Mouse (Mus musculus) myocyte (in vitro differentiated cells): ENCODE data around the gene P4ha3. TPM values are rescaled to one million over a fixed set of nuclear protein-coding genes. Genes with fewer than 3 reads are reported as not detected.

Experiments used
- H3K27me3 ChIP-seq: one replicate; pipeline ENCODE4 v1.6.1; 2011; ENCODE audit not compliant: control insufficient read depth, insufficient read depth, insufficient read length
- H3K36me3 ChIP-seq: one replicate; pipeline ENCODE4 v1.6.1; 2011; ENCODE audit not compliant: control insufficient read depth, insufficient read depth
- H3K4me2 ChIP-seq: one replicate; pipeline ENCODE4 v1.6.1; 2011; ENCODE audit warnings: low read depth, control low read depth
- H3K4me3 ChIP-seq: one replicate; pipeline ENCODE4 v1.5.1; 2011; ENCODE audit warnings: mild to moderate bottlenecking, control low read depth, moderate library complexity
- H3K79me2 ChIP-seq: one replicate; pipeline ENCODE4 v1.6.1; 2011; ENCODE audit not compliant: control insufficient read depth, insufficient read depth
- H3ac ChIP-seq: one replicate; pipeline ENCODE4 v1.6.1; 2011; ENCODE audit not compliant: control insufficient read depth, insufficient read length
- CEBPB ChIP-seq: IDR thresholded peaks from 2 replicates; pipeline ENCODE4 v1.6.1; 2011; ENCODE audit warnings: mild to moderate bottlenecking, moderate library complexity; ENCODE audit not compliant: poor library complexity, insufficient read depth, severe bottlenecking
- E2F4 ChIP-seq: IDR thresholded peaks from one replicate; pipeline ENCODE4 v1.6.1; 2011; ENCODE audit warnings: mild to moderate bottlenecking, control low read depth, moderate library complexity; ENCODE audit not compliant: insufficient read depth
- MAX ChIP-seq: IDR thresholded peaks from one replicate; pipeline ENCODE4 v1.6.1; 2011; ENCODE audit warnings: low read depth, mild to moderate bottlenecking, control low read depth
- MYOD1 ChIP-seq, 3 experiments: IDR thresholded peaks; one replicate each; pipeline ENCODE4 v1.6.1; 2011; ENCODE audit warnings: control low read depth in 2 of 3, low read depth in 2 of 3, mild to moderate bottlenecking in 2 of 3, moderate library complexity in 1 of 3; ENCODE audit not compliant: insufficient read length in 2 of 3, control insufficient read depth in 1 of 3
- MYOG ChIP-seq, 3 experiments: IDR thresholded peaks; one replicate each; pipeline ENCODE4 v1.6.1; 2011; ENCODE audit warnings: control low read depth in 2 of 3, low read depth in 2 of 3, mild to moderate bottlenecking in 2 of 3; ENCODE audit not compliant: insufficient read length in 2 of 3, control insufficient read depth in 1 of 3, insufficient read depth in 1 of 3
- POLR2A ChIP-seq: IDR thresholded peaks from one replicate; pipeline ENCODE4 v1.6.1; 2011; ENCODE audit warnings: low read depth, mild to moderate bottlenecking, control low read depth, moderate library complexity; ENCODE audit not compliant: insufficient read length
- POLR2AphosphoS2 ChIP-seq: IDR thresholded peaks from one replicate; pipeline ENCODE4 v1.6.1; 2011; ENCODE audit warnings: low read depth, control low read depth; ENCODE audit not compliant: insufficient read length
- REST ChIP-seq: IDR thresholded peaks from one replicate; pipeline ENCODE4 v1.6.1; 2011; ENCODE audit warnings: mild to moderate bottlenecking, control low read depth, moderate library complexity; ENCODE audit not compliant: insufficient read depth, insufficient read length
- SRF ChIP-seq: IDR thresholded peaks from one replicate; pipeline ENCODE4 v1.6.1; 2011; ENCODE audit warnings: low read depth; ENCODE audit not compliant: control insufficient read depth, insufficient read length
- TCF12 ChIP-seq: IDR thresholded peaks from one replicate; pipeline ENCODE4 v1.6.1; 2011; ENCODE audit warnings: mild to moderate bottlenecking, control low read depth; ENCODE audit not compliant: poor library complexity, insufficient read depth, severe bottlenecking
- TCF3 ChIP-seq: IDR thresholded peaks from one replicate; pipeline ENCODE4 v1.6.1; 2011; ENCODE audit warnings: low read depth, control low read depth; ENCODE audit not compliant: insufficient read length
- USF1 ChIP-seq: IDR thresholded peaks from one replicate; pipeline ENCODE4 v1.6.1; 2011; ENCODE audit warnings: low read depth, mild to moderate bottlenecking, control low read depth, moderate library complexity
- polyA plus RNA-seq: library from polyadenylated mRNA; unstranded; fragments of >200 nt; fragmentation: generic; extraction: Trizol; gene quantifications from one replicate; pipeline ENCODE4 v1.2.1, GENCODE M21; 2012; ENCODE audit warnings: missing spikeins

Gene P4ha3
- polyA plus RNA-seq, 1 experiment: 2.9 TPM

GRCm38 (mm10) chr7:100274507-100274906, 10.8 kb upstream of the P4ha3 start:
- Histone ChIP-seq H3K36me3 (no peaks in the 10 kb centered on the region), H3K27me3 (no peaks in the 10 kb centered on the region), H3K4me2 (no peak overlapping the region), H3K79me2 (no peaks in the 10 kb centered on the region), H3K4me3 (no peak overlapping the region), H3ac (no peak overlapping the region)
- TF ChIP-seq E2F4 (no peak), MYOD1 (IDR thresholded peaks at IDR 0.05; ENCODE audit: control insufficient read depth in 1 of 3, insufficient read length in 2 of 3, low read depth in 2 of 3) (no peak), POLR2A (no peak), SRF (no peak), MAX (no peak)

DNA sequence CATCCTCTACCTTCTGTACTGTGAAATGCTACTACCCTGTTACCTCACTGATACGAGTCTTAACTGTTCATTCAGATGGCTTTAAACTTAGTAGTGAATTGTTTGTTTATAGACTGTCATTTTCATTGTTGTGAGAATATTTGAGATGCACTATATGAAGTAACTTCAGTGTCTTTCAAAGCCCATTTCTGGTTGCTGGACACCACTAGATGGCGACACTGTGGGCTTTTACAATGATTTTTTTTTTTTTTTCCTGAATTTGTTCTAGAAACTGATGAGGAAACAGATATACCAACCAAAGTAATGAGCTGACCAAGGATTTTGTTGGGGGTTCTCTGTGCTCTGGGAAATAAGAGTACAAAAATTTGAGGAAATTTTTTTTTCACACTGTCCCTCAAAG, 8.9 kb upstream of the P4ha3 start:
- no peaks in the 10 kb centered on the region for H3K27me3 ChIP-seq
- no peak for TF ChIP-seq E2F4
- TF ChIP-seq TCF12: no peak
- no peak for TF ChIP-seq CEBPB
- no peak for TF ChIP-seq MYOD1 (IDR thresholded peaks at IDR 0.05; ENCODE audit: control insufficient read depth in 1 of 3, insufficient read length in 2 of 3, low read depth in 2 of 3)
- no peak for TF ChIP-seq REST
- no peak for TF ChIP-seq MYOG (IDR thresholded peaks at IDR 0.05; ENCODE audit: control insufficient read depth in 1 of 3, insufficient read depth in 1 of 3, insufficient read length in 2 of 3, low read depth in 2 of 3)
- no peak for TF ChIP-seq SRF
- TF ChIP-seq MAX: no peak
- no peak for TF ChIP-seq POLR2AphosphoS2
- TF ChIP-seq POLR2A: no peak
- no peak for TF ChIP-seq TCF3
- no peak for TF ChIP-seq USF1
- no peaks in the 10 kb centered on the region for H3K79me2 ChIP-seq
- H3K36me3 ChIP-seq: no peaks in the 10 kb centered on the region
- no peak overlapping the region for H3K4me2 ChIP-seq
- no peak overlapping the region for H3ac ChIP-seq
- H3K4me3 ChIP-seq: no peak overlapping the region

GRCm38 (mm10) chr7:100279803-100280202, 5.5 kb upstream of the P4ha3 start:
- no peak overlapping the region for H3K4me3 ChIP-seq
- no peak overlapping the region for H3K4me2 ChIP-seq
- no peaks in the 10 kb centered on the region for H3K27me3 ChIP-seq
- no peak overlapping the region for H3ac ChIP-seq
- H3K79me2 ChIP-seq: no peaks in the 10 kb centered on the region
- TF ChIP-seq MYOG (IDR thresholded peaks at IDR 0.05; ENCODE audit: control insufficient read depth in 1 of 3, insufficient read depth in 1 of 3, insufficient read length in 2 of 3, low read depth in 2 of 3): no peak
- no peak for TF ChIP-seq SRF
- TF ChIP-seq TCF3: no peak
- no peak for TF ChIP-seq CEBPB
- no peak for TF ChIP-seq MAX
- TF ChIP-seq TCF12: no peak
- no peak for TF ChIP-seq MYOD1 (IDR thresholded peaks at IDR 0.05; ENCODE audit: control insufficient read depth in 1 of 3, insufficient read length in 2 of 3, low read depth in 2 of 3)
- no peak for TF ChIP-seq E2F4
- no peaks in the 10 kb centered on the region for H3K36me3 ChIP-seq

DNA sequence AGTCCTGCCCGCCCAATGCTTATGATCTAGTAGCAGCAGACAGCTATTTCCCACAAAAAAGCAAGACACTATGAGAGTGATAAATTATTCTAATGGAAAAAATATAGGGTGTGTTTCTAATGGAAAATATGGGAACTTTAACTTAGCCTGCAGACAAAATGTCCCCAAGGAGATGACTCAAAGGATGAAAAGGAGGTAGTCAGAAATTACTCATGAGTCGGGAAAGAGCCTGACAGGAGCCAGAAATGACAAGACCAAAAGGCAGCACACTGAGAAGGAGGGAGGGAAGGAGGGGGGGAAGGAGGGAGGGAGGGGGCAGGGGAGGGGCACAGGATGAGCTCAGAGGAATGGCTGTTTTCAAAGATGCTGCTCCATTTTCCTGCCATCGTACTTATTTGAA, 3.7 kb upstream of the P4ha3 start:
- no peaks in the 10 kb centered on the region for H3K36me3 ChIP-seq
- TF ChIP-seq TCF3 (no peak), REST (no peak), CEBPB (no peak), POLR2AphosphoS2 (no peak), SRF (no peak), TCF12 (no peak), MAX (no peak), MYOD1 (IDR thresholded peaks at IDR 0.05; ENCODE audit: control insufficient read depth in 1 of 3, insufficient read length in 2 of 3, low read depth in 2 of 3) (no peak), MYOG (IDR thresholded peaks at IDR 0.05; ENCODE audit: control insufficient read depth in 1 of 3, insufficient read depth in 1 of 3, insufficient read length in 2 of 3, low read depth in 2 of 3) (no peak)
- H3K4me3 ChIP-seq: no peak overlapping the region
- no peaks in the 10 kb centered on the region for H3K79me2 ChIP-seq
- H3ac ChIP-seq: no peak overlapping the region
- no peak overlapping the region for H3K4me2 ChIP-seq
- H3K27me3 ChIP-seq: no peaks in the 10 kb centered on the region

DNA sequence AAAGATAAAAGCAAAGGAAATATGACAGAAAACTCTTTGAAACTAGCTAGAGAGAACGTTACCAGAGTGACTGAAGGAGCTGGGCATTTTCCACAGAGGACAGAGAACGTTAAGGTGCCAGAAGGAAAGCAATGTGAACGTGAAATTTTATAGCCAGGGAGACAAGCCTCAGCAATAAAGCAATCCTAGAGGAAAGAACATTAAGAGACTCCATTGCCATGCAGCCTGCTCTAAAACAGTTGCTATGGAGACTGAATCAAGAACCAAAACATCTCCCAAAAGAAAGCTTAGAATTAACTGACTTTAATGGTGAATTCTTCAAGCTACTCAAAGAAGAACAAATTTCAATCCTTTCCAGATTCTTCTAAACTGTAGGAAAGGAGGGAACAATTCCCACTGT, 2.0 kb upstream of the P4ha3 start:
- no peak overlapping the region for H3K4me2 ChIP-seq
- H3K79me2 ChIP-seq: no peaks in the 10 kb centered on the region
- H3K36me3 ChIP-seq: no peaks in the 10 kb centered on the region
- H3K4me3 ChIP-seq: no peak overlapping the region
- TF ChIP-seq E2F4 (no peak), POLR2A (no peak), REST (no peak), MAX (no peak), SRF (no peak), POLR2AphosphoS2 (no peak), MYOD1 (IDR thresholded peaks at IDR 0.05; ENCODE audit: control insufficient read depth in 1 of 3, insufficient read length in 2 of 3, low read depth in 2 of 3) (no peak), USF1 (no peak), TCF3 (no peak), CEBPB (no peak), TCF12 (no peak), MYOG (IDR thresholded peaks at IDR 0.05; ENCODE audit: control insufficient read depth in 1 of 3, insufficient read depth in 1 of 3, insufficient read length in 2 of 3, low read depth in 2 of 3) (no peak)
- H3K27me3 ChIP-seq: no peaks in the 10 kb centered on the region
- H3ac ChIP-seq: no peak overlapping the region
